Mouse (Mus musculus): Measurements from ENCODE around the gene Vsx1.

DNA sequence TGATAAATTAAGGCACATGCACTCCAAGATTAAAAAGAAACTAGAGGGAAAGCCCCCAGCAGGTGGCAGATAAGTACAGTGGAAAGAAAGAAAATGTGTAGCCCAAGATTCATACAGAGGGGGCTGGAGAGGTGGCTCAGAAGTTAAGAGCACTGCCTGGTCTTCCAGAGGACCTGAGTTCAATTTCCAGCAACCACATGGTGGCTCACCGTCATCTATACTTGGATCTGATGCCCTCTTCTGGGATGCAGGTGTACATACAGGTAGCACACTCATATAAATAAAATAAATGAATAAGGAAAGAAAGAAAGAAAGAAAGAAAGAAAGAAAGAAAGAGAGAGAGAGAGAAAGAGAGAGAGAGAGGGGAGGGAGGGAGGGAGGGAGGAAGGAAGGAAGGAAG is 13.6 kb downstream of the Vsx1 start:
- TF ChIP-seq CTCF (IDR thresholded peaks at IDR 0.05; ENCODE audit: control insufficient read depth, insufficient read depth, insufficient read length) = no peak
- no peak for TF ChIP-seq USF1 (IDR thresholded peaks at IDR 0.05; ENCODE audit: low read depth)
- no peak for TF ChIP-seq CEBPB (IDR thresholded peaks at IDR 0.05; ENCODE audit: low read depth)
- TF ChIP-seq MAX (IDR thresholded peaks at IDR 0.05) = no peak
- no peak for TF ChIP-seq MYOG (IDR thresholded peaks at IDR 0.05; ENCODE audit: control insufficient read depth, extremely low read depth, insufficient read length)
- no peak for TF ChIP-seq FOSL1 (IDR thresholded peaks at IDR 0.05; ENCODE audit: insufficient read depth, low read length, poor library complexity, severe bottlenecking)

Measured in C2C12 (cell line).